Mouse (Mus musculus) limb, embryonic 14.5 days (tissue): ENCODE data around the gene Pola2. TPM values are rescaled to one million over a fixed set of nuclear protein-coding genes. Genes with fewer than 3 reads are reported as not detected.

ENCODE experiments used
- ATAC-seq: fragments of 200-750 bp; cut with Nextera tagmentation; 2 replicates; pipeline ENCODE4 v1.8.0; 2017; ENCODE audit warnings: low read depth, moderate number of reproducible peaks, moderate TSS enrichment; ENCODE audit not compliant: low FRiP score
- DNase-seq: peaks from one replicate; pipeline ENCODE4 v3.0.0-alpha.2; 2015; ENCODE audit warnings: low spot score
- H3K27ac ChIP-seq: fragments of 300-500 bp; sonication (generic); replicated peaks from 2 replicates; pipeline ENCODE4 v1.5.1; 2014; ENCODE audit warnings: low read depth, mild to moderate bottlenecking, low read length, moderate library complexity, mixed read lengths
- H3K27me3 ChIP-seq: fragments of 300-500 bp; sonication (generic); 2 replicates; pipeline ENCODE4 v1.6.1; 2014; ENCODE audit warnings: low read length, mixed read lengths; ENCODE audit not compliant: control insufficient read depth, insufficient read depth
- H3K36me3 ChIP-seq: fragments of 300-500 bp; sonication (generic); 2 replicates; pipeline ENCODE4 v1.6.1; 2014; ENCODE audit warnings: mild to moderate bottlenecking, low read length, moderate library complexity, mixed read lengths; ENCODE audit not compliant: control insufficient read depth, insufficient read depth
- H3K4me1 ChIP-seq: fragments of 300-500 bp; sonication (generic); 2 replicates; pipeline ENCODE4 v1.6.1; 2014; ENCODE audit warnings: antibody characterized with exemption, low read length, mixed read lengths; ENCODE audit not compliant: control insufficient read depth, insufficient read depth
- H3K4me2 ChIP-seq: fragments of 300-500 bp; sonication (generic); replicated peaks from 2 replicates; pipeline ENCODE4 v1.6.1; 2014; ENCODE audit warnings: low read depth, mild to moderate bottlenecking, low read length, moderate library complexity; ENCODE audit not compliant: severe bottlenecking
- H3K4me3 ChIP-seq: fragments of 300-500 bp; sonication (generic); replicated peaks from 2 replicates; pipeline ENCODE4 v1.5.1; 2014; ENCODE audit warnings: low read length
- H3K9ac ChIP-seq: fragments of 300-500 bp; sonication (generic); 2 replicates; pipeline ENCODE4 v1.6.1; 2014; ENCODE audit warnings: mild to moderate bottlenecking, low read depth, low read length, moderate library complexity; ENCODE audit not compliant: severe bottlenecking
- H3K9me3 ChIP-seq: fragments of 300-500 bp; sonication (generic); 2 replicates; pipeline ENCODE4 v1.6.1; 2016; ENCODE audit warnings: low read length; ENCODE audit not compliant: control insufficient read depth
- POLR2A ChIP-seq: fragments of 200-500 bp; IDR thresholded peaks from 2 replicates; pipeline ENCODE4 v1.8.0; 2012; ENCODE audit warnings: inconsistent platforms, mild to moderate bottlenecking, moderate library complexity, borderline replicate concordance; ENCODE audit not compliant: insufficient read depth, insufficient read length; ENCODE audit errors: extremely low read depth
- WGBS: fragments of 180-500 bp; shearing (Covaris S2); extraction: QIAGEN DNeasy Blood & Tissue Kit; methylation state at CpG from one replicate; pipeline ENCODE4 v1.1.7; 2014; 5-methylcytosine and 5-hydroxymethylcytosine counted together
- polyA plus RNA-seq, 2 experiments: library from polyadenylated mRNA; depleted of rRNA in 1 of 2; stranded (reverse) in 1 of 2; unstranded in 1 of 2; fragments of >200 nt; fragmentation: Nextera tagmentation in 1 of 2; extraction: Ambion mirVana in 1 of 2; gene quantifications; 2 replicates each; pipeline versions ENCODE4 v1.2.1 to v1.2.3; 2012 to 2014

Gene Pola2
- polyA plus RNA-seq, 2 experiments = 66.3 to 87.9 TPM

DNA sequence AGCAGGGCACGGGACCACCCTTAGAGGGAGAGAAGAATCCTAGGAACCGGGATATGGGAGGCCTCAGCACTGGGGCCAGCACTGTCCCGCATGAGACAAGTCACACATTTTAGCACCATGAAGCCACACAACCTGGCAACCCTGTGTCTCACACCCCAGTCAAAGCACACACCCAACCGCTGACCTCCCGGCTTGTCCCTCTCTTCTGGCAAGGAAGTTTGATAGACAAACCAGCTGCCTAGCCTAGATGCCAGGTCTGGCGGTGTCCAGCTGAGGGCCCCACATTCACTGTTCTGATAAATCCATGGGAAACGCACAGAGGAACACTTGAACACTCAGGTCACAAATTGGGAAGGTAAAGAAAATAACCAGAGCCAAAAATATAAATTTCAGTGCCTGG is 21.4 kb downstream of the Pola2 start:
- Histone ChIP-seq H3K27ac (no peak overlapping the region), H3K9ac (no peak overlapping the region), H3K9me3 (no peaks in the 10 kb centered on the region), H3K4me2 (no peak overlapping the region), H3K36me3 (peaks cover 62% of the 10 kb centered on the region), H3K4me1 (no peaks in the 10 kb centered on the region), H3K27me3 (no peaks in the 10 kb centered on the region), H3K4me3 (no peak overlapping the region)
- 85% methylated on average over 7 of the region's 7 CpGs for WGBS
- ATAC-seq = no peak
- DNase-seq = no peak
- TF ChIP-seq POLR2A = no peak

DNA sequence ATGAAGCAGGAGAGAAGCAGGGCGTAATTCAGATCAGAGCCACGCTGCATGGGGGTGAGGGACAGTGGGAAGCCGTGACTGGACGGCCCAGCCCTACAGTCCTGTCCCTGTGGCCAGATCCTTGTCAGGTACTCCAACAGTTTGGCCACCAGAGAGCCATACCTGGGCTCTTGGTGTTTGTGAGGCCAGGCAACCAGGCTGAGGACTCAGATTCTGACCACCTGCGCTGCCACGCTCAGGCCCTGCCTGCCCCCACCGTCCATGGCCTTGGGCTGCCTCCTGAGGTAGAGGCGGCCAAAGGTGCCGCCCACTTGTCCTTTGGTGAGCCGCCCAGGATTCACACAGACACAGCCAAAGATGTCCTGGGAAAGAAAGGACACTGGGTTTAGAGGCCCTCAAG is 23.3 kb downstream of the Pola2 start:
- Histone ChIP-seq H3K27me3 (no peaks in the 10 kb centered on the region), H3K4me2 (no peak overlapping the region), H3K4me3 (no peak overlapping the region), H3K27ac (peak overlapping the region; percentile 56; the same call in 1 of the 2 replicates), H3K4me1 (0 out of 2 replicates have a peak, but pooled peaks cover 2% of the 10 kb centered on the region), H3K9ac (no peak overlapping the region), H3K36me3 (peaks cover 47% of the 10 kb centered on the region), H3K9me3 (no peaks in the 10 kb centered on the region)
- no peak for TF ChIP-seq POLR2A
- DNase-seq (no peak), ATAC-seq (no peak)
- WGBS = 85% methylated on average over 10 of the region's 10 CpGs

GRCm38 (mm10) chr19:5940173-5940572 is 23.8 kb downstream of the Pola2 start:
- Histone ChIP-seq H3K9me3 (no peaks in the 10 kb centered on the region), H3K27me3 (no peaks in the 10 kb centered on the region), H3K9ac (no peak overlapping the region), H3K4me2 (no peak overlapping the region), H3K36me3 (peaks cover 44% of the 10 kb centered on the region), H3K27ac (peak overlapping the region; percentile 56), H3K4me3 (no peak overlapping the region), H3K4me1 (peaks cover 6% of the 10 kb centered on the region; the same call in 1 of the 2 replicates)
- DNase-seq = peak; percentile 86
- 51% methylated on average over 4 of the region's 4 CpGs for WGBS
- no peak for TF ChIP-seq POLR2A
- ATAC-seq = peak; percentile 76

- Histone ChIP-seq H3K36me3 (peaks cover 40% of the 10 kb centered on the region), H3K4me1 (peaks cover 9% of the 10 kb centered on the region; the same call in 1 of the 2 replicates)
Observed at GRCm38 (mm10) chr19:5939715-5940114, 24.3 kb downstream of the Pola2 start.

GRCm38 (mm10) chr19:5938516-5938915 is 25.5 kb downstream of the Pola2 start:
- peaks cover 9% of the 10 kb centered on the region; the same call in 1 of the 2 replicates for H3K4me1 ChIP-seq
- no peaks in the 10 kb centered on the region for H3K27me3 ChIP-seq
- no peaks in the 10 kb centered on the region for H3K9me3 ChIP-seq
- H3K9ac ChIP-seq = no peak overlapping the region
- H3K36me3 ChIP-seq = peaks cover 31% of the 10 kb centered on the region
- 88% methylated on average over 6 of the region's 6 CpGs for whole genome bisulfite sequencing
- H3K4me3 ChIP-seq = no peak overlapping the region
- no peak for TF ChIP-seq POLR2A
- DNase-seq (no peak), ATAC-seq (no peak)
- H3K4me2 ChIP-seq = no peak overlapping the region
- no peak overlapping the region for H3K27ac ChIP-seq

More at GRCm38 (mm10) chr19:5939715-5940114, 24.3 kb downstream of the Pola2 start:
- Histone ChIP-seq H3K4me3 (no peak overlapping the region), H3K9ac (no peak overlapping the region), H3K9me3 (no peaks in the 10 kb centered on the region), H3K27ac (peak overlapping the region; percentile 39), H3K27me3 (no peaks in the 10 kb centered on the region), H3K4me2 (no peak overlapping the region)
- no peak for DNase-seq
- WGBS = 84% methylated on average over 5 of the region's 5 CpGs
- no peak for TF ChIP-seq POLR2A
- no peak for ATAC-seq
